Mouse (Mus musculus): ENCODE measurements around the gene Leng8.

- TF ChIP-seq EP300 (optimal IDR thresholded peaks at IDR 0.05) (no peak), CTCF (IDR thresholded peaks at IDR 0.05; ENCODE audit: low read depth) (no peak)
Observed at GRCm38 (mm10) chr7:4141648-4142325, 4.9 kb downstream of the Leng8 start.

All from stomach, postnatal 0 days (tissue).